Mouse (Mus musculus): ENCODE data around the gene H2-DMb1.

- no peak for TF ChIP-seq CTCF (conservative IDR thresholded peaks at IDR 0.05; ENCODE audit: low read length)
- no peak for TF ChIP-seq POU5F1 (IDR thresholded peaks at IDR 0.05; ENCODE audit: borderline replicate concordance, low read length)
These were observed 40.6 kb downstream of the H2-DMb1 start for GRCm38 (mm10) chr17:34193468-34193867.
